Mouse (Mus musculus) gonadal fat pad, adult 2 months (tissue): Measurements from ENCODE around the gene Fam241b. TPM values are rescaled to one million over a fixed set of nuclear protein-coding genes. Genes with fewer than 3 reads are reported as not detected.
"Not testable (repeated sequence)": the region's sequence is repeated elsewhere in the genome, so short reads cannot be mapped to it uniquely, and the experiment has no call there.

Source experiments
- DNase-seq: peaks from one replicate; pipeline ENCODE4 v3.0.0-alpha.2; 2012; ENCODE audit warnings: low read depth
- polyA plus RNA-seq: library from polyadenylated mRNA; depleted of rRNA; stranded (reverse); fragments of >200 nt; gene quantifications from 2 replicates; pipeline ENCODE4 v1.2.3, GENCODE M21; 2012; rRNA removed

The Fam241b gene
- polyA plus RNA-seq, 1 experiment = 9.2 TPM

GRCm38 (mm10) chr10:62071346-62071745, 72.4 kb downstream of the Fam241b start:
- DNase-seq = not testable (repeated sequence)

- DNase-seq = no peak
These were observed 73.1 kb downstream of the Fam241b start for GRCm38 (mm10) chr10:62070636-62071035.

- DNase-seq = no peak
These were observed 73.8 kb downstream of the Fam241b start for GRCm38 (mm10) chr10:62069946-62070345.

- no peak for DNase-seq
These were observed 74.3 kb downstream of the Fam241b start for GRCm38 (mm10) chr10:62069398-62069797.

- peak; percentile 44 for DNase-seq
These were observed 75.2 kb downstream of the Fam241b start for GRCm38 (mm10) chr10:62068532-62068931.

- DNase-seq = no peak
These were observed 77.5 kb downstream of the Fam241b start for GRCm38 (mm10) chr10:62066213-62066612.

GRCm38 (mm10) chr10:62062786-62063185, 80.9 kb downstream of the Fam241b start:
- no peak for DNase-seq

GRCm38 (mm10) chr10:62060969-62061678, 82.6 kb downstream of the Fam241b start:
- no peak for DNase-seq

GRCm38 (mm10) chr10:62060224-62060913, 83.4 kb downstream of the Fam241b start:
- DNase-seq = no peak

GRCm38 (mm10) chr10:62058508-62059375, 85.0 kb downstream of the Fam241b start:
- DNase-seq = no peak

Other genes with a start within 250 kb of the Fam241b start
- 0.97 and 1.8 TPM in 2 replicates for gene Col13a1, start 164.8 kb downstream of the Fam241b start, polyA plus RNA-seq
- gene Neurog3, start 10.8 kb downstream of the Fam241b start, polyA plus RNA-seq = not detected in 2 replicates
- gene Tspan15, start 87.3 kb upstream of the Fam241b start, polyA plus RNA-seq = 112 and 132 TPM in 2 replicates
- gene Tacr2, start 108.5 kb upstream of the Fam241b start, polyA plus RNA-seq = 0.10 and 0.36 TPM in 2 replicates
- gene Hk1, start 236.0 kb upstream of the Fam241b start, polyA plus RNA-seq = 22.4 and 33.7 TPM in 2 replicates